Mouse (Mus musculus): ENCODE measurements around the gene Sla2. TPM values are rescaled to one million over a fixed set of nuclear protein-coding genes. Genes with fewer than 3 reads are reported as not detected.
"Not testable (repeated sequence)": the region's sequence is repeated elsewhere in the genome, so short reads cannot be mapped to it uniquely, and the experiment has no call there.

Gene Sla2
- total RNA-seq, 1 experiment from 2014 or later = 3.4 TPM

DNA sequence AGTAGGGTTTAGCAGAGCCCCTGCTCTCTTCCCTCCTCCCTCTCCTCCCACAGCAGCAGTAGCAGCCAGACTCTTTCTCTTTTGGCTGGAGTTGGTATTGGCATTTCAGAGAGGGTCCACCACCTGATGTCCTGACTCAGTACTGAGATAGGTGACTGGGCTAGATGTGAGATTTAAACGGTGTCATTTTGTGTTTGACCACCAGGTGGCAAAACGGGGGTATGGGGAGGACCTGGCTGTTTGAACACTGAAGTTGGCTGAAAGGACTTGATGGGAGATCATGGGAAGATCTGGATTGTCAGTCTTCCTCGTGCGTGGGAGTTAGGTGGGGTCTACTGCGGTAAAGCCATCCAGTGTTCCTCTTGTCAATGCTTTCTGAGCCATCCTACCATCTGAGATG lies 13.4 kb downstream of the Sla2 start:
- peak; percentile 42 for ATAC-seq (replicated peaks; ENCODE audit: low read depth, poor library complexity, severe bottlenecking)

DNA sequence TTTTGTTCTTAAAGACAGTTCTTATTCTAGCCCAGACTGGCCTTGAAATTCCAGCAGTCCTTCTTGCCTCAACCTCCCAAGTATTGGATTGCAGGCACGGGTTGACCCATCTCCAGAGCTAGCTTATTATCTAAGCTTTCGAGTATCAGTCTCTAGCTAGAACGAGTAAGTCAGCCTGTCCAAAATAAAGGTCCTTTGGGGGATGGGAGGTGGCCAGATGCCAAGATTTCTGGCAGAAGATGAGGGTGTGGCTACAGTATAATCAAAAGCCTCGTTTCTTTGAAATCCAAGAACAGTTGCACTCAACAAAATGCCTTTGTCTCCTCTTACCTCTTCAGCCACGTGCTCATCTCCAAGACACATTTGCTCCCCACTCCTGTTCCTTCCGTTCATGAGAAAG lies 16.5 kb downstream of the Sla2 start:
- no peak for ATAC-seq (replicated peaks; ENCODE audit: low read depth, poor library complexity, severe bottlenecking)

DNA sequence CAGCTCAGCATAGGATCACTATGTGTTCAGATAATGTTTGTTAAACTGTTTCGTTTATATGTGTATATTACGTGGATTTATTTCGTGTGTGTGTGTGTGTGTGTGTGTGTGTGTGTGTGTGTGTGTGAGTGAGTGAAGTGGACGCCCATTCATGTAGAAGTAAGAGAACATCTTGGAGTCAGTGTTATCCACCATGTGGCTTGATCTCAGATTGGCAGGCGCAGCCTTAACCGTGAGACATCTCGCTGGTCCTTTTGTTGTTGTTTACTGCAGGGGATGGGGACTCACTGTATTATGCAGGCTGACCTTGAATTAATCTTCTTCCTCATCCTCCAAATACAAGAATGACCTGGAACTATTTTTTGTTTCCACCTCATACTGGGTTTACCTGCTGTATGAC lies 17.4 kb downstream of the Sla2 start:
- ATAC-seq (replicated peaks; ENCODE audit: low read depth, poor library complexity, severe bottlenecking) = no peak

DNA sequence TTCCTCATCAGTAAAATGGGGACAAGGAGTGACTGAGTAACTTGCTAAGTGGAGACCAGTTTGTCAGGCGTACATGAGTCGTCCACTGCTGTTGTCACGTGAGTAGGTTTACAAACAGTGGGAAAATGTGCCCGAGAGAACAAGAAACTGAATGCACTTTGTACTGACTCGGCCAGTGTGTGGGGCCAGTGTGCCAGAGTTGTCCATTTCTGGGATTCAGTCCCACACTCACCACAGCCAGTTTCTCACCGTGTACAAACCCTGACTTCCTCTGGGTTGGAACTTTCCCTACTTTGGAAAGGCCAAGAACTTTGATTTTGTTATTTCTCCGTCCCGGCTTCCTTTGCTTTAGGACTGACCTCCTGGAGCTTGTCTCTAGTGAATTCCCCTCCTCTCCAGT lies 18.0 kb downstream of the Sla2 start:
- ATAC-seq (replicated peaks; ENCODE audit: low read depth, poor library complexity, severe bottlenecking) = no peak

DNA sequence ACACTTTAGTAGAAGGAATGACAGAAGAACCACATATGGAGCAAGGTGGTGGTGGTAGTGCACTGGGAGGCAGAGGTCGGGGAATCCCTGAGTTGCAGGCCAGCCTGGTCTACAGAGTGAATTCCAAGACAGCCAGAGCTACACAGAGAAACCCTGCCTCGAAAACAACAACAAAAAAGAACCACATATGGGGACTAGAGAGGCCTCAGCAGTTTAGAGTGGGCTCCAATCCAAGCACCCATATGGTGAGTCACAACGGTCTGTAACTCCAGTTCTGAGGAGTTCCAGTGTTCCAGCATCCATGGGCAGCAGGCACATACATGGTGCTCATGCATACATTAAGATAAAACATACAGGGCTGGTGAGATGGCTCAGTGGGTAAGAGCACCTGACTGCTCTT lies 22.5 kb downstream of the Sla2 start:
- no peak for ATAC-seq (replicated peaks; ENCODE audit: low read depth, poor library complexity, severe bottlenecking)

DNA sequence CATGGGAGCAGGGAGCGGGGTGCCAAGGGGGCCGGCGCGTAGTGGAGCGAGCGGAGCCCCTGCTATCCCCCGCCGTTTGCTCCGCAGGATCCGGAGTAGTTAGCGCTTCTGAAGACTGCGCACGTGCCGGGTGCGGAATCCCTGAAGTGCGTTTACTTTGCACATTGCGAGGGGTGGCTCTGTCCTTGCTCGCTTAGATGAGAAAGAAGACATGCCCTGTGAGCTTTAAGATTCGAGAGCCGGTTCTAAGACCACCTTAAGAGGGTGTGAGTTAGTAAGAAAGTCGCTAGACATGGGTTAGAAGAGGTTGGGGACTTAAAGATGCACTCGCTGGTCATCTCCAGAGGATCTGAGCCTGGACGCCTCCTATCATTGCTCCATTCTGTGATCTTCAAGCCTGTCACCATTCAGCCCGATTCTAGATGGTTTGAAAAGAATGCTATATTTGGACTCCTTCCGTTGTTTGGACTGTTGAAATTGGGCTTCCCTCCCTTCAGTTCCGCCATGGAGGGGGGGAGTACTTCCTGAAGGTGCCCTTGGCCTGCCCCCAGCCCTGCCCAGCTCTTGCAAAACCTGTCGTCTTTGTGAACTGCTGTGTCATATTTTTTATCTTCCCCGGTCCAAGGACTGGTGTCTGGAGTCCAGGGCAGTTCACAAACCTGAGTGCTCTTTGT lies 23.4 kb downstream of the Sla2 start:
- peak; percentile 73 for ATAC-seq (replicated peaks; ENCODE audit: low read depth, poor library complexity, severe bottlenecking)

DNA sequence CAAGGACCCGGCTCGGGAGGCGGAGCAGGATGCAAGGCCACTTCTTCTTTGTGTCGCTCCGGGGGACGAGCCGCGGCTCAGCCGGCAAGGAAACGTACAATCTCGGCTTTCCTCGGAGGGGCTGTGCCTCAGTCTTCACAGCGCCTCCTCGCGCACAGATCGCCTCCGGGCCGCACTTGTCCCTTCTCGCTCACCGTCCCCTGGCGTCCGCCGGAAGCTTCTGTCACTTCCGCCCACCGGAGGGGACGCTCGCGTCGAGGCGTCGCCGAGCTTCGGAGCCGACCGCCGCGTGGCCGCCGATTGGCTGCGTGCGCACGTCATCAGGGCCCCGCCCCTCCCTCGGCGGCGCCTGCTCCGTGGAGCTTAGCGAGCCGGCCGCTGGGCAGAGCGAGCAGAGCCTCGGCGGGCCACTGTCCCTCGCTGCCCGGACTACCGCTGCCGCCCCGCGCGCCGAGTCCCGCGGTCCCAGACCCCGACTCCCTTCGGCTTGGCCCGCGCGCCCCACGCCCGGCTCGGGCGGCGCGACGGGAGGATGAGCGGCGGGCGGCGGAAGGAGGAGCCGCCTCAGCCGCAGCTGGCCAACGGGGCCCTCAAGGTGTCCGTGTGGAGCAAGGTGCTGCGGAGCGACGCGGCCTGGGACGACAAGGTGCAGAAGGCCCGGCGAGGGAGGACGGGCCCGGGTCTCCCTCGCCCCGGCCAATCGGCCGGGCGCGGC lies 24.1 kb downstream of the Sla2 start, which contains the start of gene Rab5if:
TSS of gene Rab5if (plus strand) at position 357 of the 715 bp plus-strand sequence.
- peak; percentile 93 for ATAC-seq (replicated peaks; ENCODE audit: low read depth, poor library complexity, severe bottlenecking)

DNA sequence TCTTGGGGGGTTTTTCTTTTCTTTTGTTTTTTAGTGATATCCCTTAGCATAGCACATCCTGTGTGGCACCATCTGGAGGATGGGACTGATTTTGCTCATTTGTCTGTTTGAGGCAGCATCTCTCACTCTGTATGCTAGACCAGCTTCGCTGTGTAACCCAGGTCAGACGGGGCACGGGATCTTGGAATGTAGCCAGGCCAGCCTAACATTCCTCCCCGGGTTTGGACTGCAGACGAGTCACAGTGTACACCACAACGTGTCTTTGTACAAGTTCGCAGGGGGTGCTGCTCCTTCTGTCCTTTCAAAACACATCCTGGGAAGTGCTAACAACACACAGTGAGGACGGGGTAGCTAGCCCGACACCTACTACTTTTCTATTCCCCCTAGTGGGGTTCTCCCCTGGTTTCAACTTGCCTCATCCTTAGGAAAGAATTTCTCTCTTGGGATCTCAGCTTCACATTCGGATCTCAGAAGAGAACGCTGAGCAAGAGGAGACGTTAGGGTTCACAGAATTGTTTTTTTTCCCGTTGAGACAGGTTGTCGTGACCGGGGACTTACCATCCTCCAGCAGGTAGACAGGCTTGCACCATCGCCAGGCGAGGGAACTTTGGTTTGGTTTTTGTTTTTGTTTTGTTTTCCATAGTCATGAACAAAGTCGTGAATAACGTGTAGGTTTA lies 24.8 kb downstream of the Sla2 start:
- no peak for ATAC-seq (replicated peaks; ENCODE audit: low read depth, poor library complexity, severe bottlenecking)

DNA sequence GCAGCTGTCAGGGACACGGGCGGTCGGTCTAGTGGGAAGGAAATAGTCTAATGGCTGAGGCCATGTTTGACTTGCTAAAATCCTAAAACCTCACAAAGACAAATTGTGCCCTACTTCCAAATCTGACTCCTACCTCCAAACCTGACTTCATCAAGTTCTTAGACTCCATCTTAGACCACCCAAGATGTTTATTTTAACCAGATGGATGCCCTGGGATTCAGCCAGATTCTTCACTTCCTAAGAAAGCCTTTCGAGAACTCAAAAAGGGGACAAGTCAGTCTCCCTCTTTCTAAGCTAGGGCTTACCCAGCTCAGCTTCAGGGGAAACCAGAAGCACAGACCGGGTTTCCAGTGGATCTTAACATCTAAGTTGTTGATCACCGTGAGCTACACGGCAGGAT lies 28.3 kb downstream of the Sla2 start:
- ATAC-seq (replicated peaks; ENCODE audit: low read depth, poor library complexity, severe bottlenecking) = no peak

DNA sequence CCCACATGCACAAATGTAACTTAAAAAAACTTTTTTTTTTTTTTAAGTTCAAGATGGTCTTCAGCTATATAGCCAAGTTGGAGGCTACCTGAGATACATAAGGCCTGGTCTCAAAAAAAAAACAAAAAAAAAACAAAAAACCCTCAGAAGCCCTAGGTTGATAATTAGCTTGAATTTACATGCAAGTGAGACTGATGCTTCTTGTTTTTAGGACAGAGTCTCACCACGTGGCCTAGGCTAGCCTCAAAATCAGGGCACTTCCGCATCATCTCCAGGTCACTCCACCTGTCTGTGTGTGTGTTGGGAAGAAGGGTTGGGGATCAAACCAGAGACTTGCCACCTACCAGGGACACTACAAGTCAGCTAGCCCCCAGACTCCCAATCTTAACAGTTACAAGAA lies 29.2 kb downstream of the Sla2 start, which contains the start of gene 4930518I15Rik:
TSS of gene 4930518I15Rik (minus strand) at position 112 of the 400 bp plus-strand sequence.
- ATAC-seq (replicated peaks; ENCODE audit: low read depth, poor library complexity, severe bottlenecking) = no peak

DNA sequence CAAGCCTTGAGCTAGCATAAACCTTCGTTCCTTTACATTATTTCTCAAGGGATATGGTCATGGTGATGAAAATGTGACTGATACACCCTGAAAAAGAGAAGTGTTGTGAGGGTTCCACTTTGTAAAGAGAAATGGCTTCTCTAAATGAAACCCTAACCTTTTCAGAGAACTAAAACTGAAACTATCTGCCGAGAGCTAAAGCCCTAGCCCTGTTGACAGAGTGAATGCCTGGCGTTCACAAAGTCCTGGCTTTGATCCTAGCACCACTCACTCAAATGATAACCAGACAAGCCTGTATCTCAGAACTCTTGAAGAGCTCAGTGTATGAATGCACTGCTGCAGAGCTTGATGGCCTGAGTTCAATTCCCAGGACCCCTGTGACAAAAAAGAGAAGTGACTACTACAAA lies 29.6 kb downstream of the Sla2 start:
- peak; percentile 53 for ATAC-seq (replicated peaks; ENCODE audit: low read depth, poor library complexity, severe bottlenecking)

DNA sequence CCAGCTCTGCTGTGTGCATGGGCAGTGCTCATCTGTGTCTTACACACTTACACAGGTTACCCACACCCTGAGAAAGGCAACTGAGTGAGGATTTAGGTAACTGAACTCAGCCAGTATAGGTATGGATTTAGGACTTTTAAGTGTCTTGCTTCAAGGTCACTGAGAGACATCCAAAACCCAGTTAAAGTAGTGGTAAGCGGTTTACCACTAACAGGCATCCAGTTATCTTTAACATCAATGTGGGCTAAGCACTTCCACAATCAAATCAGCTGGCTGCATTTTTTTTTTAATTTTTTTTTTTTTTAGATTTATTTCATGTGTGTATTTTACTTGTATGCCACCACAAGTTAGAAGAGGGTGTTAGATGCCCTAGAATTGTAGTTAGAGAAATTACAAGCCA lies 30.7 kb downstream of the Sla2 start:
- peak; percentile 48; the same call in 1 of the 2 replicates for ATAC-seq (replicated peaks; ENCODE audit: low read depth, poor library complexity, severe bottlenecking)

DNA sequence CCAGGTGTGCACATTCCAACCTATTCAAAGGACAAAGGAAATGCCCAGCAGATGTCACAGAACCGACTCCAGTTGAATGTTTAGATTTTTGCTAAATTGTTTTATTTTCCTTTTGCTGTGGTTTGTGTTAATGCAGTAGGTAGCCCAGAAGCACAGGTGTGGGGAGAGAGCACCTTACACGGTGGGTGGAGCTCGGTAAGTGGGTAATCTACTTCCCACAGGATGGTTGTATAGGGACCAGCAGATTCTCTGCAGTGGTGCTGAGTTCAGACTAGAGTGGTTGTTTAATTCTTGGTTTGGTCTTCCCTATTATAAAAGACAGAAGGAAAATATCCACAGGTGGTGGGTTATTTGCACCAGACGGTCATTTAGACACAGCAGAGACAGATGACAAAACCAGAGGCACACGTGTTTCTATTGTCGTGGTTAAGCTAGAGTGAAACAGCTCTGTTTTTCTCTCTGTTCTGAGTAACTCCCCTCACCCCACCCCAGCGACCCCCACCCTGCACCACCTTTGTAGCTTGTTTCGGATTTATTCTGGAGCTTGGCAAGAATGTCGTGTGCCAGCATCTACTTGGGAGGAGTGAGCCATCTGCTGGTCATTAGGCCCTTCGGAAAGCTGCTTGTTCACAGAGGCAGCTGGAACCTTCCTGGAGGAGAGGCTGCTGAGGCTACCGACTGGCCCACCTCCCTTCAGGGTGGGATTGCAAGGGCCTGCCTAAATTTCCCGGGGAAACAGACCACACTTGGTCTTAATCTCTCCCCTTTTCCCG lies 32.8 kb downstream of the Sla2 start:
- not testable (repeated sequence) for ATAC-seq (replicated peaks; ENCODE audit: low read depth, poor library complexity, severe bottlenecking)

DNA sequence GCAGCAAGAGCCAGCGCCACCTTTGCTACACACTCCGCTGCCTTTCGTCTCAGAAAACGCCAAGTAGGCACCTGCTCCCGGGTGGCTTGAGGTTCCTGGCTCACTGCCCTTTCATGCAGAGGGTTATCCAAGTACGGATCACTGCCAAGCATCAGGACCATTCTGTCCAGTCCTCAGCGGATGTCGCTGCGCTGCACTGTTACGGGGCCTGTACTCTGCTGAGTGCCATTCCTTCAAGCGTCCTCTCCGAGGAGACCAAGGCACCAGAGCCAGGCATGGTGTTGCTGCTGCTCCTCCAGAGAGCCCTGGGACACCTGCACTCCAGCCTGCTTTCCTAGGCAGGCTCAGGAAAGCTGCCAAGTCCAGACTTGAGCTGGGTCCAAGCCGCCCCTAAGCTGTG lies 33.4 kb downstream of the Sla2 start:
- not testable (repeated sequence) for ATAC-seq (replicated peaks; ENCODE audit: low read depth, poor library complexity, severe bottlenecking)

DNA sequence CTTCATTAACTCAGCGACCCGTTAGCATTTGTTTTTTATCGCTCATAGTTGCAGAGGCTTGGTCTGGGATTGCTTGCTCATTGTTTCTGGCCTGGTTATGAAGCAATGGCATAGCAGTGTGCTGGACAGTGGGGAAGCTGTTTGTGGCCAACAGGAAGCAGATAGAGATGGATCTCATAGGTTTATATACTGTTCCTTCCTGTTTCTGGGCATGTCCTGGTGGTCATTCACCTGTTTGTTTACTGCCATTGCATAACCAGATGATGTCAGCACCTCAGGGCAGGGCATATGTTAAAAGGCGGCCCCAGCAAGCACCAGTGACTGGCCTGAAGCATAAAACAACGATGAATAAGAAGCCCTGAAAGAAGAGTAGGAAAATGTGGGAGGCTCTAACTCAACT lies 36.5 kb downstream of the Sla2 start:
- ATAC-seq (replicated peaks; ENCODE audit: low read depth, poor library complexity, severe bottlenecking) = no peak

DNA sequence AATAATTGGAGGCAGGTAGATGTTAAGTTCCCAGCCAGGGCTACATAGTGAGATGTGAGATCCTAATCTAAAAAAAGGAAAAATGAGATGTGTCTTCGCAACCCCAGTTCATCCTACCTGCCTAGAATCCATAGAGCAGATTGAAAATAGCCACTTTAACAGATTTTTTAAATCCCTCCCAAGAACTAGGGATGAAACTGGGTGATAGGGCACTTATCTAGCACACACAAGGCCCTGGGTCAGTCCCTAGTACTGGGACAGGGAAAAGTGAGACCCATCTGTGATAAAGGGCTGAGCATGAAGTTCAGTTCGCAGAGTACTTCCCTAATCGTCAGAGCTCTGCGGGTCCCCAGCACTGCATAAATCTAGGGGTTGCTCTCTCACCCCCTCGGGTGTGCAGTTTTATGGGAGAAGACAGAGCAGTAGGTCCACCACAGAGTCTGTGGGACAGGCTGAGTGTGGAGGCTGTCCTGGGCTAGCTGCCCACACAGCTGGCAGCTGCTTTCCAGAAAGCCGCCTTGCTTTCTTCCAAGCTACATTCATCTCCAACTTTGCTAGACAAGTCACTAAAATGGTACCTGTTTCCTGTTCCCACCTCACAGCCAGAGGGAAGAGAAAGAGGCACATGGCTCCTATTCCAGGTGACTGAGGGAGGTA lies 38.3 kb downstream of the Sla2 start:
- no peak for ATAC-seq (replicated peaks; ENCODE audit: low read depth, poor library complexity, severe bottlenecking)

DNA sequence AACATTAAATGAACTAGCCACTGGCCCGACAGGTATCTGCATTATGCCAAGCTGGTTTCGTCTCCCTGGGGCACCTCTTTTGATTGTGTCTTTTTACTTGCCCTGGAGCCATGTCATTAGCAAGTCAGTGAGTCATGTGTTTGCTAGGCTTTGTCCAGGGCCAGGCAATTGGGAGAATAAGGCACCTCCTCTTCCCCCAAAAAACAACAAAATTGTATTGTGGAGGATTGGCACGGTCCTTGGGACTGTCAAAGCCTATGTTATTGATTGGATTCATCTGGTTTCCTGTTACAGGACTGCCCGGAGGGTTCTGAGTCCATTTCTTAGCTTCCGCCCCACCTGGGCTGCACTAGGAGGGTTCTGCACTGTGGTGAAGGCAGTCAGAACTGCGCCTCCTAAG lies 39.3 kb downstream of the Sla2 start:
- no peak for ATAC-seq (replicated peaks; ENCODE audit: low read depth, poor library complexity, severe bottlenecking)

DNA sequence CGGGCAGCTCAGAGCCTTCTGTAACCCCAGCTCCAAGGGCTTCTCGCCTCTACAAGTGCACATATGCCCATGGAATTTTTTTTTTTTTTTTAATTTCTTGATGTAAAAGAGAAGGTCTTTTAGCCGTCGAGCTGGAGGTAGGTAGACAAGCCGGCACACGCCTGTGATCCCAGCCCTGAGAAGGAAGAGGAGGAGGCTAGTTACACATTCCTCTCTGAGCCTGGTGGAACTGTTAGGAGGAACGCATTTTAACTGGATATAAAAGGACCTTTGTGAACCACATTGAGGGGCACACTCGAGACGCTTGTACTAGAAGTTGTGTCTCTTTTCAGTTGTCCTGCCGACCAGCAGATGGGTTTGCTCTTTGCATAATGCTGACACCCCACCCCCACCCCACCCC lies 42.3 kb downstream of the Sla2 start:
- ATAC-seq (replicated peaks; ENCODE audit: low read depth, poor library complexity, severe bottlenecking) = no peak

DNA sequence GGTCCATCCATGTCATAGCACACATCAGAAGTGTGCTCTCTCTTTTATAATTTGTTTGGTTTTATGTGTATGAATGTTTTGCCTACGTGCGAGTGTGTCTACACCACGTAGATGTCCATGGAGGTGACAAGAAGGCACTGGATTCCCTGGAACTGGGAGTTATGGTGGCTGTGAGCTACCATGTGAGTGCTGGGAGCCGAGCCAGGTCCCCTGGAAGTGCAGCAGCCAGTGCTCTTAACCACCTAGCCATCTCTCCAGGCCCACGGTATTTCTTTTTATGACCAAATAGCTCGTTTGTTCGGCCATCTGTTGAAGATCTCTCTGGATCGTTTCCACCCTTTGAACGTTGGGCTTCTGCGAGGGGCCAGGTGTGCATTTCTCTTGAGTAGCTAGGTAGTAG lies 43.7 kb downstream of the Sla2 start:
- no peak for ATAC-seq (replicated peaks; ENCODE audit: low read depth, poor library complexity, severe bottlenecking)

DNA sequence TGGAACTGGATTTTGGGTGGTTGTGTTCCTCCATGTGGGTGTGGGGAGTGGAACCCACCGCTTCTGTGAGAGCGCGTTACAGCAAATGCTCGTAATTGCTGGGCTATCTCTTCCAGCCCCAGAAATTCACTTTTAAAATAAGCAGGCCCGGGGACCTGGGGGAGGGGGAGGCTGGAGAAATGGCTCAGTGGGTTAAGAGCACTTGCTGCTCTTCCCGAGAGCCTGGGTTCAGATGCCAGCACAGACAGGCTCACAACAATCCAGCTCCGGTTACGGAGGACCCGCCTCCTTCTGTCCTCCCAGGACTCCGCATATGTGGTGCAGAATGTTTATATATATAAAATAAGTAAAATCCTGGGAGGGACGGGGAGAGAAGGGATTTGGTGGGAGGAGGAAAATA lies 44.3 kb downstream of the Sla2 start:
- no peak for ATAC-seq (replicated peaks; ENCODE audit: low read depth, poor library complexity, severe bottlenecking)
